Mouse (Mus musculus) kidney, embryonic 15.5 days (tissue): ENCODE measurements around the gene Mab21l1. TPM values are rescaled to one million over a fixed set of nuclear protein-coding genes. Genes with fewer than 3 reads are reported as not detected.
A peak's percentile ranks its signal among the peaks of the same experiment; 100 is the strongest.

Source experiments
- ATAC-seq: fragments of 200-750 bp; cut with Nextera tagmentation; replicated peaks from 2 replicates; pipeline ENCODE4 v1.8.0; 2017; ENCODE audit warnings: moderate TSS enrichment; ENCODE audit not compliant: low FRiP score
- H3K27ac ChIP-seq: fragments of 300-500 bp; sonication (generic); 2 replicates; pipeline ENCODE4 v1.5.1; 2015; ENCODE audit warnings: mild to moderate bottlenecking, inconsistent platforms
- H3K27me3 ChIP-seq: fragments of 300-500 bp; sonication (generic); 2 replicates; pipeline ENCODE4 v1.6.1; 2015; ENCODE audit warnings: inconsistent platforms
- H3K36me3 ChIP-seq: fragments of 300-500 bp; sonication (generic); 2 replicates; pipeline ENCODE4 v1.6.1; 2015; ENCODE audit warnings: inconsistent platforms
- H3K4me1 ChIP-seq: fragments of 300-500 bp; sonication (generic); 2 replicates; pipeline ENCODE4 v1.6.1; 2015; ENCODE audit warnings: inconsistent platforms
- H3K4me2 ChIP-seq: fragments of 300-500 bp; sonication (generic); 2 replicates; pipeline ENCODE4 v1.6.1; 2015; ENCODE audit warnings: moderate library complexity, mild to moderate bottlenecking, inconsistent platforms
- H3K4me3 ChIP-seq: fragments of 300-500 bp; sonication (generic); replicated peaks from 2 replicates; pipeline ENCODE4 v1.5.1; 2015; ENCODE audit warnings: mild to moderate bottlenecking, inconsistent platforms
- H3K9ac ChIP-seq: fragments of 300-500 bp; sonication (generic); 2 replicates; pipeline ENCODE4 v1.6.1; 2015; ENCODE audit warnings: mild to moderate bottlenecking, inconsistent platforms
- H3K9me3 ChIP-seq: fragments of 300-500 bp; sonication (generic); replicated peaks from 2 replicates; pipeline ENCODE4 v1.6.1; 2016; ENCODE audit warnings: inconsistent platforms
- WGBS: fragments of 180-500 bp; shearing (Covaris S2); methylation state at CpG from one replicate; pipeline ENCODE4 v1.1.7; 2015; ENCODE audit warnings: mixed read lengths; 5-methylcytosine and 5-hydroxymethylcytosine counted together
- polyA plus RNA-seq: library from polyadenylated mRNA; unstranded; fragments of >200 nt; fragmentation: Nextera tagmentation; extraction: Ambion mirVana; gene quantifications from 2 replicates; pipeline ENCODE4 v1.2.1, GENCODE M21; 2015

The Mab21l1 gene
- polyA plus RNA-seq, 1 experiment from 2014 or later, result 1.8 TPM

GRCm38 (mm10) chr3:55828481-55829256 is 46.4 kb downstream of the Mab21l1 start:
- no peaks in the 10 kb centered on the region for H3K27me3 ChIP-seq
- no peak overlapping the region for H3K4me2 ChIP-seq
- H3K9ac ChIP-seq, result no peak overlapping the region
- no peaks in the 10 kb centered on the region for H3K9me3 ChIP-seq
- no peak overlapping the region for H3K27ac ChIP-seq
- H3K4me1 ChIP-seq, result peaks cover 4% of the 10 kb centered on the region; the same call in 1 of the 2 replicates
- ATAC-seq, result peak; percentile 69; the same call in 1 of the 2 replicates
- 34% methylated on average over 10 of the region's 10 CpGs for WGBS
- no peaks in the 10 kb centered on the region for H3K36me3 ChIP-seq
- no peak overlapping the region for H3K4me3 ChIP-seq

GRCm38 (mm10) chr3:55830226-55830625 is 47.9 kb downstream of the Mab21l1 start:
- Histone ChIP-seq H3K4me3 (no peak overlapping the region), H3K9me3 (no peaks in the 10 kb centered on the region), H3K4me1 (no peaks in the 10 kb centered on the region), H3K4me2 (no peak overlapping the region), H3K36me3 (no peaks in the 10 kb centered on the region), H3K9ac (no peak overlapping the region), H3K27ac (no peak overlapping the region), H3K27me3 (no peaks in the 10 kb centered on the region)
- 29% methylated on average over 5 of the region's 5 CpGs for WGBS
- ATAC-seq, result no peak
